Mouse (Mus musculus): Measurements from ENCODE around the gene Yeats4.

DNA sequence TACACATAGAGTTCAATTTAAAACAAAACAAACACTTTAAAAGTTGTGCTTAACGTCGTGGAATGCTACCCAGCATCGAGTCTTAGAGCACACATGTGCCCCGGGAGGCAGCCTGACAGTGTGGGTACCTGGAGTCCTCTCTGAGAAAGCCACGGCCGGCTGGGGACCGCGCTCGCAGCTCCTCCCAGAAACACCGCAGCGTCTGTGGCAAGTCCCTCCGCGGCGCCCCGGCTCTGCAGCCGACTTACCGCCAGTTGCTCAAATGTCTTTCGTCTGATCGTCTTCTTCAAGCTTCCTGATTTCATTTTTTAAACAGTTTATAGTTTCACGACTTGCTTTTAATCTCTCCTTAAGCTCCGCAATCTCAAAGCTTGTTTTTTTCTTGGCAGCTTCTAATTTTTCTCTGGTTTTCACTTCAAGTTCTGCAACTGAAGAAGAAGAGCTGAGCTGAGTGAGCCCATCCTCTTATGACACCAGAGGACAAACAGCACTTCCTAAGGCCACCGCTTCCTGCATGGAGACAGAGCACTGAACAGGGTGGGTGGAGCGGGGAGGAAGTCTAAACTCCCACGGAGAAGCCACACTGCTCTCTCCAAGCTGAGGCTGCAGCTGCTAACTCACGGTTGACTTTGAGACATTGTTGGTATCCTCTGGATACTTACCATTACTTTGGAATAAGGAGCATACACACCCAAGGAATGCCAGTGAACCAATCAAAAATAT lies 8.7 kb downstream of the Yeats4 start:
- no peak for TF ChIP-seq TAL1 (IDR thresholded peaks at IDR 0.05; ENCODE audit: low read length)
- TF ChIP-seq GATA1 (IDR thresholded peaks at IDR 0.05; ENCODE audit: low read length): no peak

Measured in erythroblast, embryonic 14.5 days (primary cell).